Mouse (Mus musculus) intestine, embryonic 15.5 days (tissue): Measurements from ENCODE around the gene H2-D1. TPM values are rescaled to one million over a fixed set of nuclear protein-coding genes. Genes with fewer than 3 reads are reported as not detected.

Experiments
- ATAC-seq: fragments of 200-750 bp; cut with Nextera tagmentation; 2 replicates; pipeline ENCODE4 v1.8.0; 2017; ENCODE audit warnings: moderate TSS enrichment, moderate library complexity
- H3K27ac ChIP-seq: fragments of 300-500 bp; sonication (generic); 2 replicates; pipeline ENCODE4 v1.5.1; 2015; ENCODE audit warnings: mild to moderate bottlenecking, inconsistent platforms
- H3K27me3 ChIP-seq: fragments of 300-500 bp; sonication (generic); replicated peaks from 2 replicates; pipeline ENCODE4 v1.6.1; 2015; ENCODE audit warnings: inconsistent platforms
- H3K36me3 ChIP-seq: fragments of 300-500 bp; sonication (generic); 2 replicates; pipeline ENCODE4 v1.6.1; 2015; ENCODE audit warnings: inconsistent platforms
- H3K4me1 ChIP-seq: fragments of 300-500 bp; sonication (generic); replicated peaks from 2 replicates; pipeline ENCODE4 v1.6.1; 2015; ENCODE audit warnings: inconsistent platforms
- H3K4me2 ChIP-seq: fragments of 300-500 bp; sonication (generic); replicated peaks from 2 replicates; pipeline ENCODE4 v1.6.1; 2015; ENCODE audit warnings: mild to moderate bottlenecking, inconsistent platforms
- H3K4me3 ChIP-seq: fragments of 300-500 bp; sonication (generic); replicated peaks from 2 replicates; pipeline ENCODE4 v1.5.1; 2015; ENCODE audit warnings: inconsistent platforms
- H3K9ac ChIP-seq: fragments of 300-500 bp; sonication (generic); 2 replicates; pipeline ENCODE4 v1.6.1; 2015; ENCODE audit warnings: inconsistent platforms
- H3K9me3 ChIP-seq: fragments of 300-500 bp; sonication (generic); 2 replicates; pipeline ENCODE4 v1.6.1; 2016; ENCODE audit warnings: inconsistent platforms
- WGBS: fragments of 180-500 bp; shearing (Covaris S2); methylation state at CpG from one replicate; pipeline ENCODE4 v1.1.7; 2015; 5-methylcytosine and 5-hydroxymethylcytosine counted together
- polyA plus RNA-seq: library from polyadenylated mRNA; unstranded; fragments of >200 nt; fragmentation: Nextera tagmentation; extraction: Ambion mirVana; gene quantifications from 2 replicates; pipeline ENCODE4 v1.2.1, GENCODE M21; 2015

H2-D1 gene
- polyA plus RNA-seq, 1 experiment from 2014 or later = 148 TPM

- H3K9me3 ChIP-seq = no peaks in the 10 kb centered on the region
- peak overlapping the region; percentile 88 for H3K4me2 ChIP-seq
- peaks cover 34% of the 10 kb centered on the region for H3K4me1 ChIP-seq
- WGBS = under 1% methylated on average over 55 of the region's 55 CpGs
- ATAC-seq = peak; percentile 59
- H3K9ac ChIP-seq = peak overlapping the region; percentile 98
- H3K27ac ChIP-seq = peak overlapping the region; percentile 96
- peak overlapping the region; percentile 73 for H3K4me3 ChIP-seq
- H3K27me3 ChIP-seq = no peaks in the 10 kb centered on the region
- H3K36me3 ChIP-seq = peaks cover 35% of the 10 kb centered on the region
Measured at GRCm38 (mm10) chr17:35242015-35242941, 20.3 kb upstream of the H2-D1 start.

DNA sequence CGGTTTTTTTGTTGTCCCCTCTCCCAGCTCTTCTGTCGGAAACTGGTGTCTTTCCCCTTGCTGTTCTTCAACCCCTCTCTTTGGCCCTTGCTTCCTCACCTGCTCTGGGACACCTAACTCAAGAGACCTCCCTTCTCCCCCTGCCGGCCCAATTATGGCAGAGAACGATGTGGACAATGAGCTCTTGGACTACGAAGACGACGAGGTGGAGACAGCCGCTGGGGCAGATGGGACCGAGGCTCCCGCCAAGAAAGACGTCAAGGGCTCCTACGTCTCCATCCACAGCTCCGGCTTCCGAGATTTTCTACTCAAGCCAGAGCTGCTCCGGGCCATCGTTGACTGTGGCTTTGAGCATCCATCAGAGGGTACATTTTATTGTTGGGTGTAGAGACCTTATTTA, 19.4 kb upstream of the H2-D1 start:
- no peak for ATAC-seq
- Histone ChIP-seq H3K36me3 (peaks cover 42% of the 10 kb centered on the region), H3K4me2 (peak overlapping the region; percentile 88), H3K4me1 (peaks cover 36% of the 10 kb centered on the region), H3K27ac (peak overlapping the region; percentile 96; the same call in 1 of the 2 replicates), H3K27me3 (no peaks in the 10 kb centered on the region), H3K9ac (peak overlapping the region; percentile 98), H3K9me3 (no peaks in the 10 kb centered on the region), H3K4me3 (peak overlapping the region; percentile 73)
- 2% methylated on average over 16 of the region's 16 CpGs for WGBS

- ATAC-seq = no peak
- Histone ChIP-seq H3K4me2 (peak overlapping the region; percentile 88), H3K27ac (0 out of 2 replicates have a peak overlapping the region, but pooled peaks have one; percentile 5), H3K9ac (peak overlapping the region; percentile 21; the same call in 1 of the 2 replicates), H3K36me3 (peaks cover 59% of the 10 kb centered on the region), H3K9me3 (no peaks in the 10 kb centered on the region), H3K4me1 (peaks cover 39% of the 10 kb centered on the region), H3K27me3 (no peaks in the 10 kb centered on the region), H3K4me3 (peak overlapping the region; percentile 73; the same call in 1 of the 2 replicates)
- WGBS = 53% methylated on average over 2 of the region's 2 CpGs
Measured at GRCm38 (mm10) chr17:35244999-35245398, 17.5 kb upstream of the H2-D1 start.

- no peak for ATAC-seq
- no peak overlapping the region for H3K4me3 ChIP-seq
- H3K9ac ChIP-seq = no peak overlapping the region
- H3K27me3 ChIP-seq = no peaks in the 10 kb centered on the region
- no peaks in the 10 kb centered on the region for H3K9me3 ChIP-seq
- peak overlapping the region; percentile 88; the same call in 1 of the 2 replicates for H3K4me2 ChIP-seq
- peaks cover 69% of the 10 kb centered on the region for H3K36me3 ChIP-seq
- 79% methylated on average over 15 of the region's 15 CpGs for WGBS
- peaks cover 32% of the 10 kb centered on the region for H3K4me1 ChIP-seq
- H3K27ac ChIP-seq = no peak overlapping the region
Measured at GRCm38 (mm10) chr17:35245731-35246623, 16.6 kb upstream of the H2-D1 start.

- Histone ChIP-seq H3K36me3 (peaks cover 78% of the 10 kb centered on the region), H3K4me2 (no peak overlapping the region), H3K4me3 (no peak overlapping the region), H3K9me3 (no peaks in the 10 kb centered on the region), H3K9ac (no peak overlapping the region), H3K4me1 (peaks cover 32% of the 10 kb centered on the region), H3K27me3 (no peaks in the 10 kb centered on the region), H3K27ac (no peak overlapping the region)
- ATAC-seq = no peak
- WGBS = 76% methylated on average over 7 of the region's 7 CpGs
Measured at GRCm38 (mm10) chr17:35247144-35247543, 15.4 kb upstream of the H2-D1 start.

DNA sequence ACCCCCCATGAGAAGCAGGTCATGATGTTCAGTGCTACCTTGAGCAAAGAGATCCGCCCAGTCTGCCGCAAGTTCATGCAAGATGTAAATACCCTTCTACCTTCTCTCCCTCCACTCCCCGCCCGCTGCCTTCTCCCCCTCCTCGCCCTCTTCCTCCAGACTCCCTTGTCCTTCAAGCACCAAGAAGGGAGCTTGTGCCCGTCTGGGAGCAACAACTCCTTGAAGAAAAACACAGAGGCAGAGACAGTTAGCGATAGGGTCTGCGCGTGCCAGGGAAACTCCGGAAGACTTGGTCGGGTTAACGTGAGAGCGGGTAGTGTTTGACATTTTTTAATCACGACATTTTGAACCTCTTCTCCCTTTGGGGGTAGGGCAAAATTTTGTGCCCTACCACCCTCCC, 13.5 kb upstream of the H2-D1 start:
- H3K9ac ChIP-seq = no peak overlapping the region
- 85% methylated on average over 14 of the region's 14 CpGs for WGBS
- H3K36me3 ChIP-seq = peaks cover 89% of the 10 kb centered on the region
- no peak overlapping the region for H3K27ac ChIP-seq
- H3K9me3 ChIP-seq = no peaks in the 10 kb centered on the region
- no peak for ATAC-seq
- H3K4me1 ChIP-seq = peaks cover 26% of the 10 kb centered on the region
- H3K27me3 ChIP-seq = no peaks in the 10 kb centered on the region
- H3K4me2 ChIP-seq = no peak overlapping the region
- H3K4me3 ChIP-seq = no peak overlapping the region

- H3K36me3 ChIP-seq = peaks cover 88% of the 10 kb centered on the region
- H3K4me3 ChIP-seq = no peak overlapping the region
- H3K9ac ChIP-seq = no peak overlapping the region
- no peaks in the 10 kb centered on the region for H3K27me3 ChIP-seq
- H3K4me1 ChIP-seq = peaks cover 20% of the 10 kb centered on the region
- no peaks in the 10 kb centered on the region for H3K9me3 ChIP-seq
- no peak overlapping the region for H3K4me2 ChIP-seq
- ATAC-seq = no peak
- H3K27ac ChIP-seq = no peak overlapping the region
- WGBS = 88% methylated on average over 19 of the region's 19 CpGs
Measured at GRCm38 (mm10) chr17:35249451-35250197, 12.9 kb upstream of the H2-D1 start.

DNA sequence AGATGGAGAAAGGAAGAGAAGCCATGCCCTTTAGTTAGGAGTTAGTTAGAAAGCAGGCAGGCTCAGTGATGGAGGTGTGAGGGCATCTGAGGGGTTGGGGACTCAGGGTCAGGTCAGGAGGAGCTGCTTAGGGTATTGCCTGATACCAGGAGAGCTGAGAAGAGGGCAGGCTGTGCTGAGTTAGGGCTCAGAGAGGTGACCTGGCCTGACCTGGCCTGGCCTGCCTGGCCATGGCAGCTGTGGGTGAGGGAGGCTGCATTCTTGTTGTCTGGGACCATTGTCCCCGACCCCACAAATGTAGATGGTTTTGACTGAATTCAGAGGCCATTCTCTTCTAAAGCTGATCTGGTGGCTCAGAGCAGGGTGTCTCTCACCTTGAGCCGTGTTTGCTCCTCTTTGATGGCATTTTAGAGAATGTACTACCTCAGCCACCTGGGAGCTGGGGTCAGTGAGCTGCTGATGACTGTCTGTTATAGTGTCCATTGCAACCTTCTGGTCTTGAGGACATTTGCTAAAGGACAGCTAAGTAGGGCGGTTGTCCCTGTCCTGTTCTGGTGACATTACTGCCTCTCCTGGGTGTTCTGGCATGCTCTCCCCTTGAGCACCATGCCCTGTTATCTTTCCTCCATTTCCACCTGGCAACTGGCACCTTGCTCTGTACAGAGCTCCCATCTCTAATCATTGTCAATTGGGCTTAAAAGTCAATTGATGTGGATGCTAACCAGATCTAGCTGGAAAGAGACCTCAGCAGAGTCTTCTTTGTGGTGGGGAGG, 12.0 kb upstream of the H2-D1 start:
- H3K9ac ChIP-seq = no peak overlapping the region
- peaks cover 80% of the 10 kb centered on the region for H3K36me3 ChIP-seq
- WGBS = 84% methylated on average over 3 of the region's 3 CpGs
- H3K4me3 ChIP-seq = no peak overlapping the region
- H3K4me2 ChIP-seq = no peak overlapping the region
- peaks cover 11% of the 10 kb centered on the region; the same call in 1 of the 2 replicates for H3K4me1 ChIP-seq
- no peaks in the 10 kb centered on the region for H3K9me3 ChIP-seq
- H3K27me3 ChIP-seq = no peaks in the 10 kb centered on the region
- ATAC-seq = no peak
- H3K27ac ChIP-seq = no peak overlapping the region

- 77% methylated on average over 15 of the region's 15 CpGs for WGBS
- Histone ChIP-seq H3K4me1 (0 out of 2 replicates have a peak, but pooled peaks cover 5% of the 10 kb centered on the region), H3K9ac (no peak overlapping the region), H3K36me3 (peaks cover 75% of the 10 kb centered on the region), H3K4me3 (no peak overlapping the region), H3K27ac (no peak overlapping the region), H3K27me3 (no peaks in the 10 kb centered on the region), H3K4me2 (no peak overlapping the region), H3K9me3 (no peaks in the 10 kb centered on the region)
- no peak for ATAC-seq
Measured at GRCm38 (mm10) chr17:35251162-35251719, 11.3 kb upstream of the H2-D1 start.

DNA sequence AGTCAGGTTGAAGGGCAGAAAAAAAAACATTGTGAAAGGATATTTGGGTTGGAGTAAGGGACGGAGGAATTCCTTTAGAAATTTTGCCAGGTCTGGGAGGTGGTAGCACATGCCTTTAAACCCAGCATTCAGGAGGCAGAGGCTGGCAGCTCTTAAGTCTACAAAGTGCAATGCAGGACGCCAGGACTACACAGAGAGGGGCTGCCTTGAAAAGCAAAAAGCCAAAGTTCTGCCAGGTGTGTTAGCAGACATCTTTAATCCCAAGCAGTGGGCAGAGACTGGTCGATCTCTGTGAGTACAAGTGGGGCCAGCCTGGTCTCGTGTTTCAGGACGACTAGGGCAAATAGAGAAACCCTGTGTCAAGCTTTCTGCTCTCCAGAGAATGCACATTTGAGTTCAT, 10.5 kb upstream of the H2-D1 start:
- ATAC-seq = no peak
- Histone ChIP-seq H3K4me2 (no peak overlapping the region), H3K27ac (no peak overlapping the region), H3K4me1 (0 out of 2 replicates have a peak, but pooled peaks cover 5% of the 10 kb centered on the region), H3K9ac (no peak overlapping the region), H3K9me3 (no peaks in the 10 kb centered on the region), H3K27me3 (no peaks in the 10 kb centered on the region), H3K36me3 (peaks cover 68% of the 10 kb centered on the region), H3K4me3 (no peak overlapping the region)
- WGBS = 76% methylated on average over 5 of the region's 5 CpGs
